Mouse (Mus musculus) left cerebral cortex, adult 18-20 months (tissue): Measurements from ENCODE around the gene Chst2. TPM values are rescaled to one million over a fixed set of nuclear protein-coding genes. Genes with fewer than 3 reads are reported as not detected.
A peak's percentile ranks its signal among the peaks of the same experiment; 100 is the strongest.

Experiments
- DNase-seq, 2 experiments: peaks; one replicate each; pipeline ENCODE4 v3.0.0; 2021 to 2022; ENCODE audit warnings: low spot score in 2 of 2, mixed read lengths in 1 of 2
- long read RNA-seq, 2 experiments: library from polyadenylated mRNA; stranded (forward); transcript quantifications; one replicate each; pipeline ENCODE4 v2.0.0; 2021
- total RNA-seq, 2 experiments: library from RNA; stranded (reverse); gene quantifications; 2 replicates each; pipeline ENCODE4 v1.2.3; 2021

Gene Chst2
- 10 to 100 TPM; 57.1 to 64.1 TPM for total RNA-seq
- long read RNA-seq, experiment 1, full-length matches to known transcripts: 131 of 170 reads
- long read RNA-seq, experiment 1, partial matches to known transcripts: 0 of 170 reads
- long read RNA-seq, experiment 1, other reads (novel, unspliced or antisense): 39 of 170 reads
- long read RNA-seq, experiment 2, full-length matches to known transcripts: 93 of 117 reads
- long read RNA-seq, experiment 2, partial matches to known transcripts: 0 of 117 reads
- long read RNA-seq, experiment 2, other reads (novel, unspliced or antisense): 24 of 117 reads

DNA sequence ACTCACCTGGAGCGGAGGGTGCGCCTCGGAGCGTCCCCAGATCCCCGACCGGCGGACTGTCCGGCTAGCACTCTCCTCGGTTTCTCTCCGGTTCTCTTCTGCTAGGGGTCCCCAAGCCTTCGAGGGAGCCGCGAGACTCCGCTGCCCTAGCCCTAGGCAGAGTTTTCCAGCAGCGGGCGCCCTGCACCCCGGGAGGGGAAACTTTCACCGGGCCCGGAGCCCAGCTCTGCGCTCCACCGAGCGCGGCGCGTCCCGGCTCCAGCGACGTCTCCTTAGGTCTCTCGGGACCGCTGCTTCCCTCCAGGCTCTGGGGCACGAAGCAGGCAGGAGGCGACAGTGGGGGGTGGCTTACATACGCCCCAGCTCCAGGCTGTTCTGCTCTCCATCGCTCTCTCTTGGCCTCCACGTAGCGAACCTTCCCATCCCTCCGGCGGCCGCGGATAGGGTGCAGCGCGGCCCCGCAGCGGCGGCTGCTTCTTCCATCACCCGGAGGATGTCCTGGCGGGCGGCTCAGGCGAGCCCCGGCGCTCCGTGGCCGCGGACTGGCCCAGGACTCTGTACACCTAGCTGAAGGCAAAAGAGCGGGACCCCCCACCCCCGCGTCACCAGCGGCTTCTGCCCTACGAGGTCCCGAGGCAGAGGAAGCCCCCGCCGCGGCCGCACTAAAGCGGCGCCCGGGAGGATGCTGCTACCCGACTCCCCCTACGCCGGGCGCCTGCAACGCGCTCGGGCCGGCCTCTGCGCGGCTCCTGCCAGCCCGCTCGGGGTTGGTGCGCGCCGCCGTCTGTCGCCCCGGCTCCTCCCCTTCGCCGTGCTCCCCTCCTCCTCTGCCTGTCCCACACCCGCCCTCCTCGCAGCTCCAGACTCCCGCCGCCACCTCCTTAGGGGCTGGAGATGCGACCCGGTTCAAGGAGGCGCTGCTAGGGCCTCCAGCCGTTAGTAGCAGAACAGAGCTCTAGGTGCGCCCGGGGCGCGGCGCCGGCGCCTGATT, at the start of gene Chst2:
Chst2 (minus strand) TSS at position 152 of the 991 bp plus-strand sequence.
- peak; percentile 82 to 89 for DNase-seq

DNA sequence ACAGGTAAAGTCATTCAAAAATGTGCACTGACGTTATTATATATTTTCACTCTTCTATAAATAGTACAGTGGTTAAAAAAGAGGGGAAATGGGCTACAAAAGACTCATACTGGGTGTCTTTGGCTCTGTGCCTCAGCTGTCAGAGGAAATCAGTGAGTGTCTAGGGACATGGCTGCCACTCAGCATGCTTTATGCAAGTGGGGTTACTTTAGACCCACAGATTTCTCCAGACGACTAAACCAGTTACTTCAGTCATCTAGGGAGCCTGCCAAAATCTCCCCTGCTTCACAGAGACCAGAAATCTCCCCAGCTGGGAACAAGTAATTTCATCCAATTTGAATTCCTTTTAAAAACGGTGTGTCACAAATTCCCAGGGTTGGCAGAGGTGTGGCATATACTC, 45.4 kb upstream of the Chst2 start:
- no peak for DNase-seq

DNA sequence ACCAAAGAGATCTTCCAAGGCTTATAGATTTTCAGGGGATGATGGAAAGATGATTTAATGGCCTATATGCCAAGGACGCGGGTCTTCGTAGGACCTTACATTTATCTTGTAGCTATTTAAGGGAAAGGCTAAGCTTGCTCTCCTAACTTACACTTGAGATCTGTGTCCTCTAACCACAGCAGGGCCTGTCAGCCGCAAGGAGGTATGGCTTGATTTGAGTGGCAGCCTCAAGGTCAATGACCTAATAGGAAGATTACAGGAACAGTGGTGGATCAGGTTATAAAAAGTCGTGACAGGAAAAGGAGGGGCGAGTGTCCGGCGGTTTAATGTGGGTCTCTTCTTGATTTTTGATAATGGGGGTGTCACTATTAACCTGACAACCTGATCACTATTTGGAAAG, 44.1 kb upstream of the Chst2 start:
- no peak for DNase-seq

DNA sequence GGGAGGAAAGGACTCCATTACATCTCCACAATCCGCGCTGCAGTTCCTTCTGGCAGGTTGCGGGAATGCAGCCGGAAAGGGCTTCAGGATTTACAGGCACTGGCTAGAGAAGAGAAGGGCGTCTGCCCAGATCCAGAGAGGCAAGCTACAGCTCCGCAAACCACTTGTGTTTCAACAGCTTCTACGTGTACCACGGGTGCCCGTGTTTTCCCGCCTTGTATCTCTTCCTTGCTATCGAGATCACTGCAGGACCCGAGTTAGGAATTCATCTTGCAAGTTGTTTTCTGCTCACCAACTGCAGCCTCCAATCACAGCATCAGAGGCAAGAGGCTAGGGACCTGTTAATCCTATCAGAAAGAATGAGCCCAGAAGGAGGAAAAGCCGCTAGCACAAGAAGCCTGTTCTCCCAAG, 35.8 kb upstream of the Chst2 start:
- DNase-seq: peak; percentile 30 to 59

DNA sequence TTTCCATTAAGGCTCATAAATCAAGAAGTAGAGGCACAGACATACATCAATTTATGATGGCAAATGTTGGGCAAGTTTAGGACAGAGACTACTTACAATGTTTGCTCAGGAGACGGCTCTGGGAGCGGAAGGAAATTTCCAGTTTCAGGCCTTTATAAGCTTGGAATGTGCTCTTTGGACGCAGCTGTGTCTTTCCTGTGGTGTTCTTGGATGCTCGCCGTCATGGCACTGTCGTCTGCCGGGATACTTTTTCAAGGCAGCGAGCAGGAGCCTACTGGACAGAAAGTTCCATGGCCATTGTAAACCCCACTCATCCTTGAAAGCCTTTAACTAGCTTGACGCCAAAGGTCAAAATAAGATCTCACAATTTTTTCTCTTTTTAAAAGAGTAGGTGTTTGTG, 31.4 kb upstream of the Chst2 start:
- no peak for DNase-seq

DNA sequence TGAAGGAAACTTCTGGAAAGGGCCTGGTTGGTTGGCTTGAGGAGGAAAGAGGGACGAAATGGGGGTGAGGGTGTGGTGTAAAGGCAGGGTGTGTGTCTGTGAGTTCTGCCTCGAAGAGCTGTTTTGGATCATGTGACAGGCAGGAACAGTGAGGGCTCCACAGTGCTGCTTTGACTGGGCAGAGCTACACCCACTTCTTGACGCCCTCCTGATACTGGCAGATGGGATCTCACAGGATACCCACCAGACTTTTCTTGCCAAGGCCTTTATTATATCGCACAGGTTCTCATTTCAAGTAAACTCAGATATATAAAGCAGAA, 29.7 kb upstream of the Chst2 start:
- DNase-seq: no peak

DNA sequence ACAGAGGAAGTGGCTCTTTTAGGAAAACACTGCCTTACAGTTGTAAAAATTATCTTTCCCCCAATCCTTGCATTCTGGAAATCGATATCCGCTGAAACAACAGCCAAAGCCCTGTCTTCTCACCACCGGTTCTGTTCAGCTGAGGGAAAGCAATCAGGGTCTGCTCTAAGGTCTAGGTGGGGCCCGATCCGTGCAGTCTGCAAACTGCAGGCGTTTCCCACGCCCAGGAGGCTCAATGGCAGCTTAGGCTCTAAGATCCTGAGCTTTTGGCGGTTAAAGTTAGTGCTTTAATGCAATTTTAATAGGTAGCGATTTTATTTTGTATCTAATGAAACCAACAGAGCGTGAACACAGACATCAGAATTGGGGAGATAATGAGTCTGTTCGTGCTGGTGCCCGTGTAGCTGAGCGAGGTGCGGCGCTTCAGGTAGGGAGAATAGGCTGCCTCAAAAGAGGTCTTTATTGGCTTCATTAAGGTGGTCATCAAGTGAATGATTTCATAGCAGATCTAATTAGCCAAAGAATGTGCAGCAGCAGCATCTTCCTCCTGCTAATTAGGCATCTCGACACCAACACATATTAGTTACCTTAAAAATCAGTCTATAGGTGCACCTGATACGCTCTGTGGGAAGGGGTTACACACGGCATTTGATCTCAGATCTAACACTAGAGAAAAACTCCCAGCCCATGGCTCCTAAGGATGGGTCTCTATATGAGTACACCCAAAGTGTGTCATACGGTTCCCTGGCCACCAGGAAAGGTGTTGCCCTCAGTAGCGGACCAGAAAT, 29.2 kb upstream of the Chst2 start:
- no peak for DNase-seq

DNA sequence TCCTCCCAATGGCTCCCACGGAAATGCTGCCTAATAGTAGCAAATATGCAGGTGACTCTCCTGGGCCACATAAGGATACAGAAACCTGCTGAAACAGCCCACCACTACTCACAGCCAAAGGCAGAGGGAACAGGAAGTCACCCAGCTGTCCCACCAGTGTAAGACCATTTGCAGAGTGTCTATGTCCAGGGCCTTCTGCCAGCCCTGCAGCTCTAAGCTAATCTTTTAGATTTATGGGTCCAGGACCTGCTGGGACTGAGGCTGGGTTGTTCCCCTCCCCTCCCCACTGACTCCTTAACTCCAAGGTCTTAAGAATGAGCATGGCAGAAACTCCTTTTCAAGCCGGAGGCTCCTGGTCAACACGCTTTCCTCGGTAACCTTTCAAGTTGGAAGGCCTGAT, 21.8 kb upstream of the Chst2 start:
- no peak for DNase-seq

DNA sequence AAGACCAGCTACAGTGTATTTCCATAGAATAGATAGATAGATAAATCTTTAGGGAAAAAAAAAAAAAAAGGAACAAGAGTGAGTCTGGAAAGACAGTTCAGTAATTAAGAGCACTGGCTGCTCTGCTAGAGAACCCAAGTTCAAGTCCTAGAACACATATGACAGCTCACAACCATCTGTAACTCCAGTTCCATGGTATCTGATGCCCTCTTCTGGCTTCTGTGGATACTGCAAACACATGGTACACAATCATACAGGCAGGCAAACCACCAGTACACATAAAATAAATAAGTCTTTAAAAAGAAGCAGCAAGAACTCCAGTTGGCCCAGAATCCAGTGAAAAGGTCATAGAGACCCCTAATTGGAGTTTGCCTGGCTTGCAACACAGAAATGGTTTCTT, 7.4 kb upstream of the Chst2 start:
- no peak for DNase-seq

DNA sequence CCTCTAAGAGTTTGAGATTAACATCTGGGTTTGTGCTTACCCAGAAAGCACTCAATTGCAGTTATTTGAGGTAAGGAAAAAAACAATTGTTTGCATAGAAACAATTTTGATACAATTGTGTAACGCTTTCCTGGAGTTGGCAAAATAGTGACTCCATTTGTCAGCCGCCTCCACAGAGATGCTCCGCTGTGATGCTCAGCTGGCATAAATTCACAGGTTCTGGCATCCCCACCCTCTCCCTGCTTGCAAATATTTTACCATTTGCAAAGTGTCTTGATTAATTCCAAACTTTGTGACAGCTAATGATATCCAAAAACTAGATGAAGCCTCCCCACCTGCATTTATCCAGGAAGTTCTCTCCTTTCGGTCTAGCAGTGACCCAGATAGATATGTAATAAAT, 5.5 kb upstream of the Chst2 start:
- DNase-seq: no peak

DNA sequence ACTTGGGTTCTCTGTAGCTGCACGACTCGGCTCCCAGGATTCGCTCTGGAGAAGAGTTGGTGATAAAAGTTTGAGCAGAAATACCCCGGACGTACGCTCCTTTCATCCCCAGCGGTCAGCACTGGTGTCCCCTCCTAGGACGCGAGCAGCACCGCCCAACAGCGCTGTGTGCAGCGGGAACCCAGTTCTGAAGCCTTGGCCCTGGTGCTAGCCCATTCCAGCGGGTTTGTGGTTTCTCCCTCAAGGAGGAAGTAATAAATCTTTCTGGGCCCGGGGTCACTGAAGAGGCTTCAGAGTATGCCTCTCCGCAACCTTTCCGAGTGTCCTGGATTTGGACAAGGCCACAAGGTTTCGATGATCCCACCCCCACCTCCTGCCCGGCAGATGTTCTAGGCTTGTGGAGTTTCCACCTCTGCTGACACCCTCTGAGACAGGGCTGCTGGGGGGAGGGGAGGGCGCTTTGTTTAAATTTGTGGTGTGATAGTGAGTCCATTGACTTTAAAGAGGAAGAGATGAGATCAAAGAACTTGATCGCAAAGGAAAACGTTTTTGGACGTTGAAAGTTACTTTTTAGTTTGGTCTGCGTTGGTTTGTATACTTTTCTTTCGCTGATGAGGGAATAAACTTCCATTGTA, 1.2 kb upstream of the Chst2 start:
- peak in 1 of 2 experiments; percentile 10 for DNase-seq

DNA sequence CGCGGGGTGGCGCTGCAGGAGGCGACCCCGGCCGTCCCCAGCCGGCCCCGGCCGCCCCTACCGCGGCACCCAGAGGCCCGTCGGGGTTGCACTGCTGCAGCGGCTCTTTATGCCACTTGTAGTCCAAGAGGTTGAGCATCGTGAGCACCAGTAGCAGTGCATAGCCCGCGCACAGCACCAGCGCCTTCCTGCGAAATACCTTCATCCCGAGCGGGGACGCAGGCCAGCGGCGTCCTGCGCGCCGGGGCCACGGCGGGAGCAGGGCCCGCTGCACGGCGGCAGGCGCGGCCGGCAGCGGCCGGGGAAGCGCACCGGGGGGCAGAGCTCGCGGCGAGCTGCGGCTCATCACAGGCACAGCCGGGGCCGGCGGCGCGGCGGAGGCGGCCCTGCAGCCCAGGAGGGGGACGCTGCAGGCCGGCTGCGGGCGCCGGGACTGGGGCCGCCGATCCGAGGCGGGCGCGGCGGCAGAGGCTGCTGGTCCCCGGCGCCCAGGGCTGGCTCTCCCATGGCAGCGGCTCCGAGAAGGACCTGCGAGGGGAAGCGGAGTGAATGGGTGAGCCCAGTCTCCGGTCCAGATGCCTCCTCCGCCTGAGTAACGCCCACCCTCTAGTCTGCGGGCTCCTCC, 464 bp downstream of the Chst2 start:
- peak; percentile 13 to 30 for DNase-seq

DNA sequence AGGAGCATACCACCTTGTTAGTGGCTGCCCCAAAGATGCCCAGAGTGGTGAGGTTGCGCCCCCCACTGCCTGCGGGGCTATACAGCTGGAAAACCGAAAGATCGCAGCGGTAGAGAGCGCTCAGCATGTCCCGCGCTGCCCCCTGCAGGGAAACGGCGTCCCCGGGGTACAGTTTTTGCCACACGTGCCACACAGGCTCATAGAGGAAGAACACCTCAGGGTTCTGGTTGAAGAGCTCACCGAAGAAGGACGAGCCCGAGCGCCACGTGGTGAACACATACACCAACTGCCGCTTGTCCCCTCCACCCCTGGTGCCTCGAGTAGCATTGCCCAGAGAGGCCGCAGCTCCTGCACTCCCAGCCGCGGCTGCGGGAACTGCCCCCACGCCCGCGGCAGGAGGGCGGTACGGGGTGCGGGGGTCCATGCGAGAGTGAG, 994 bp downstream of the Chst2 start:
- peak; percentile 81 to 86 for DNase-seq

DNA sequence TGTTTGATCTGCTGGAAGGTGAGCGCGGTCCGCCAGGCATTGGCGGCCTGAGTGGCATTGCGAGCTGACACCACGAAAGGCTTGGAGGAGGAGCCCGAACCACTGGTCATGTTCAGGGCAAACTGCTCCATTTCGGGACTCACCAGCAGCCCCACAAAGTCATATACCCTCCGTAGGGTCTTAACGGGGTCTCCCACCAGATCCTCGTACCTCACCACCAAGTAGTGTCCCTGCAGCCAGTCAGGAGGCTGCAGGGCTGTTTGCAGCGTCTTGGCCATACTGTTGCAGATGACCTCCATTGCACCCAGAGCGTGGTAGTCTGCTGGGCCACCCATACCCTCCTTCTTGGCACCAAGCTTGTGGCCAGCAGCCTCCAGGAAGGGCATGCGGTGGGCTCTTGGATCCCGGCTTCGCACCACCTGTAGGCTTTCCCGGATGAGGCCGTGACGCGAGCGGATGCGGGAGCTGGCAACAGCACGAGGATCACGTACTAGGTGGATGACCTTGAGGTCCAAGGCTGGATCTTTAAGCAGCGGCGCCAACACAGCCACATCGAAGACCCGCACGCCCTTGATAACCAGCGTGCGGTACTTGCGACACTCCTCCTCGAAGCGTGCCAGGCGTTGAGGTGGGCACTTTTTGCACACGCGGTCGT, 1.6 kb downstream of the Chst2 start:
- peak in 1 of 2 experiments; percentile 13 for DNase-seq

DNA sequence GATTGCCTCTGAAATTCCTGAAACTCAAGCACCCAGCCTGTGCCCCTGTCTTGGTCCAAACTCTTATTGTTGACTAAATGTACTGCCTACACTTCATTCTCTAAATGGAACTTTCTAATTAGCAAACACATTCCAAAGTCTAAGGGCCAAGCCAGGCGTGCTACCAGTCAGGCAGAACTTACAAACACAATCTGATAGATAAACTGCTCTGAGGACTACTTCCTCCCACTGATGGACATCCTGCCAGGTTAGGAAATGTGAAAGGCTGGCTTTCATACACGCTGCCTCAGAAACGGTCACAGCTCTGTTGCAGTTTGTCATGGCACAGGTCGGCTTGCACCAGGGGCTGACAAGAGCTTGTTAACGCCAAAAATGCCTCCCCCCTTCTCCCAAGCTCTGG, 4.8 kb downstream of the Chst2 start:
- no peak for DNase-seq

DNA sequence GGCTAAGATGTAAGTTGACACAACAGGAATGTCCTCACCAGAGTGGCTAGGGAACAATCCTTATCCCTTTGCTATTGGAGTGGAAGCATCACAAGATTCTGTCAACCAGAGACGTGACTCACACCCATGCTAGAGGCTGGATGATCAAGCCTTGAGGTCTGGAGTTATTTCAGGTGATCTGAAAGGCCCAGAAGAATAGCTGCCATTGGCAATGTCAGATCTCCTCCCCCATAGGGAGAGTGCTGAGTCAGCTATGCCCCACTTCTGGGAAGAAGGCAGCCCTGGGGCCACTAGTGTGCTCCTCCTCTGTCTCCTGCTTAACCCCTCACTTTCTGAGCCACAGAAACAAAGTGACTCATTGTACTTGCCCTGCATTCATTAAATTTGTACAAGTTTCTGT, 14.5 kb downstream of the Chst2 start:
- DNase-seq: no peak

DNA sequence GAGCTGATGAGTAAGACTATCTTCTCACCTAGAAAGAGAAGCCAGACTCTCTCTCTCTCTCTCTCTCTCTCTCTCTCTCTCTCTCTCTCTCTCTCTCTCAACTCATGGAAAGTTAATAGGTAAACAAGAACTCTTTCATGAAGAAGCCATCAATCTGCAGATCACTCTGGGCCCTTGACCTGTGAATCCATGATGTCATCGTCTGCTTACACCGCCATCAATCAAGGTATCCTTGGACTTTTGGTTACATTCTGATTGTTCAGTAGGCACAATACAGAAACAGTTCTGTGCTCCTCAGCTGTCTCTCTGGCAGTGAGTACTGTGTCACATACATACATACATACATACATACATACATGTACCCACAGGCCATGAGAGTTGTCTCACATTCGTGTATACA, 16.6 kb downstream of the Chst2 start:
- DNase-seq: no peak

DNA sequence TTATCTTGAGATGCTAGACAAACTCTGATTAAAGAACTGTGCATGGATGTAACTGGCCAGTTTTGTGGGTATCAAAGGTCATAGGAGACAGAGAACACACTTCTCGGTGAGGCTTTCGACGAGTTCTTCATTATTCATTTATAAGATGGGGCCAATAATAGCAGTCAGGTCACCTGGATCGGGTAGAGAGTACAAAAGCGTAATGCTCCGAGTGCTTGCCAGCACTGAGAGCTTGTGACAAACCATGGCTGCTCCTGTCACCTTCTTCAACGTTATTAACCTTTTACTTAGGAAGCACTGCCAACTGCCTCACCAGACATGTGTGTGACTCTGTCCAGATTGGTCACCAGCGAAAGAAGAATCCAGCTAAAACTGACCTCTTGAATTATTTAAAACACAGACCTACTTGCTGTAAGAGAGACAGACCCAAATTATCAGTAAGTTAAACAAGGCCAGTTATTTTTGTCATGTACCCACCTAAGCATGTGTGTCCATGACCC, 18.6 kb downstream of the Chst2 start:
- no peak for DNase-seq

DNA sequence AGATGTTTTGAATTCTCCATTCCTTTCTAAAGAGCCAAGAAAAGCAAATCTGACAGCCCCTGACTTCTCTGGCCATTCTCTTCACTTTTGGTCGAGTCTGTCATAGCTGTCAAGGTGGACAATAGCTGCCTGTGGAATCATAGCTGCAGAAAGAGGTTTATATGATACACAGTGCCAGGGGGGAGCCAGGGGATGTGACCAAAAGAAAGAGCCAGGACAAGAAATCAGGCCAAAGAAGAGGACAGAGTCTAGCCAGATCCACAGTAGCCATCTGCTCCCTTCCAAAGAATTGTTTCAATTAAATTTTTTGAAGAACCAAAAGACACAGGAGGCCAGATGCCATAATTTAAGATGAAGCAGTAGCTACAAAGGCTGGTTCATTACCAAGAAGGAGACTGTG, 30.6 kb downstream of the Chst2 start:
- no peak for DNase-seq

DNA sequence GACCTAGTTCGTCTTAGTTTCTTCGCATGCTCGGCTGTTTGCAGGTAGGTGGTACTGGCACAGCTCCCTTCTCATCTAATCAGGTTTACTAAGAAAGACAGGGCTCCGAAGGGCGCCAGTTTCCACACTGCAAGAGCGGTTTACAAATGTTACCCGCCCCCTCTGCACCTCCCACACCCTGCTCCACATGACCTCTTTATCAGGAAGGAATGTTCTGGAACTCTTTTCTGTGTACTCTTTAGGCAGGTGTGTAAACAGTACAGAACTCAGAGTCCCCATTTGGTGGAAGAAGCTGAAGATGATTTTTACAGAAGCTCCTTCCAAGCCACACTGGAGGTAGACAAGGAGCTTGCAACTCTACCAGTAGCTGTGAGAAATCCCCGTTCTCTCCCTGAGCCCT, 31.2 kb downstream of the Chst2 start:
- no peak for DNase-seq
